Mouse (Mus musculus) thymus, adult 2 months (tissue): ENCODE data around the gene Slc5a2.

Source experiments
- CTCF ChIP-seq: fragments of 200-500 bp; IDR thresholded peaks from 2 replicates; pipeline ENCODE4 v1.5.1; 2012; ENCODE audit warnings: mild to moderate bottlenecking, control low read depth, low read length, moderate library complexity, borderline replicate concordance; ENCODE audit not compliant: control insufficient read depth, poor library complexity, insufficient read depth; ENCODE audit errors: extremely low read depth
- POLR2A ChIP-seq: fragments of 200-500 bp; IDR thresholded peaks from 2 replicates; pipeline ENCODE4 v1.6.1; 2012; ENCODE audit warnings: mild to moderate bottlenecking, low read length, control low read depth, moderate library complexity; ENCODE audit not compliant: control insufficient read depth, poor library complexity, insufficient read depth; ENCODE audit errors: extremely low read depth

GRCm38 (mm10) chr7:128310229-128310688 lies 44.8 kb downstream of the Slc5a2 start:
- no peak for TF ChIP-seq POLR2A
- TF ChIP-seq CTCF: no peak
